Comparison of ENCODE assay signal across 21 mouse cellular contexts in genomic region chr17:84591431-84592150, GRCm38 (mm10). TPM values are rescaled to one million over a fixed set of nuclear protein-coding genes. Genes with fewer than 3 reads are reported as not detected.
A peak's percentile ranks its signal among the peaks of the same experiment; 100 is the strongest.
DNase-seq lines count a peak whose midpoint lies in the region; ATAC-seq and TF ChIP-seq lines count a peak whose summit lies in the region.
"Had no signal": no experiment of that assay in that cellular context is flagged by ENCODE, and none has a peak within 500 bp of the region (broad histone marks: within the 10 kb centered on the region; RNA-seq: fewer than 3 reads in every experiment).

No protein-coding gene starts in this region.

- no peak overlapping the region for H3K27ac ChIP-seq in heart, embryonic 10.5 days
- no peak overlapping the region for H3K27ac ChIP-seq in heart, embryonic 11.5 days (ENCODE audit: low read depth, low read length)
- peak overlapping the region; percentile 19; the same call in 1 of the 2 replicates for H3K27ac ChIP-seq in midbrain, embryonic 13.5 days
- no peak overlapping the region for H3K27ac ChIP-seq in midbrain, embryonic 11.5 days (ENCODE audit: low read depth, low read length)
- no peak overlapping the region for H3K27ac ChIP-seq in hindbrain, postnatal 0 days
- H3K27ac ChIP-seq in midbrain, postnatal 0 days (ENCODE audit: low read depth, low read length), result no peak overlapping the region
- H3K27ac ChIP-seq: embryonic facial prominence, embryonic 10.5 days; forebrain, embryonic 15.5 days; heart, adult 2 months; heart, embryonic 13.5 days had no signal

- intact Hi-C loops in left cerebral cortex, postnatal 4 days (cut with DNase I), result no loop called here

- peak; percentile 63 for DNase-seq in heart, embryonic 10.5 days (ENCODE audit: low spot score)
- DNase-seq in midbrain, embryonic 11.5 days (ENCODE audit: low spot score, missing footprints), result no peak
- DNase-seq in hindbrain, postnatal 0 days (ENCODE audit: low spot score), result peak; percentile 58
- DNase-seq in midbrain, postnatal 0 days (ENCODE audit: low spot score), result peak; percentile 44
- no peak for DNase-seq in left cerebral cortex, postnatal 4 days
- DNase-seq: adrenal gland, postnatal 25 days; cerebellum, adult 2 months; cerebellum, postnatal 10 days; gastrocnemius, postnatal 10 days; heart, adult 2 months; heart, postnatal 4 days had no signal

- TF ChIP-seq CTCF in hindbrain, postnatal 0 days (IDR thresholded peaks at IDR 0.05; ENCODE audit: low read depth), result no peak
- no peak for TF ChIP-seq CTCF in midbrain, postnatal 0 days (IDR thresholded peaks at IDR 0.05)

- no peak overlapping the region for H3K4me3 ChIP-seq in heart, embryonic 10.5 days
- H3K4me3 ChIP-seq in heart, embryonic 11.5 days (ENCODE audit: low read depth, low read length), result no peak overlapping the region
- no peak overlapping the region for H3K4me3 ChIP-seq in midbrain, embryonic 13.5 days (replicated peaks)
- H3K4me3 ChIP-seq in midbrain, embryonic 11.5 days (ENCODE audit: low read depth, low read length), result no peak overlapping the region
- no peak overlapping the region for H3K4me3 ChIP-seq in hindbrain, postnatal 0 days (ENCODE audit: low read length)
- H3K4me3 ChIP-seq in midbrain, postnatal 0 days (ENCODE audit: low read depth, low read length), result no peak overlapping the region
- H3K4me3 ChIP-seq: embryonic facial prominence, embryonic 10.5 days; forebrain, embryonic 15.5 days; heart, adult 2 months; heart, embryonic 13.5 days had no signal

- no peaks in the 10 kb centered on the region for H3K9me3 ChIP-seq in heart, embryonic 10.5 days
- no peaks in the 10 kb centered on the region for H3K9me3 ChIP-seq in heart, embryonic 11.5 days (replicated peaks; ENCODE audit: control insufficient read depth, low read length)
- no peaks in the 10 kb centered on the region for H3K9me3 ChIP-seq in midbrain, embryonic 13.5 days
- H3K9me3 ChIP-seq in midbrain, embryonic 11.5 days (ENCODE audit: control insufficient read depth, low read length), result no peaks in the 10 kb centered on the region
- H3K9me3 ChIP-seq in hindbrain, postnatal 0 days (ENCODE audit: low read length), result no peaks in the 10 kb centered on the region
- H3K9me3 ChIP-seq in midbrain, postnatal 0 days (ENCODE audit: low read length), result no peaks in the 10 kb centered on the region
- H3K9me3 ChIP-seq: embryonic facial prominence, embryonic 10.5 days; forebrain, embryonic 15.5 days; heart, embryonic 13.5 days had no signal

- H3K27me3 ChIP-seq in heart, embryonic 10.5 days (ENCODE audit: insufficient read depth, poor library complexity, severe bottlenecking), result no peaks in the 10 kb centered on the region
- no peaks in the 10 kb centered on the region for H3K27me3 ChIP-seq in heart, embryonic 11.5 days (ENCODE audit: control insufficient read depth, insufficient read depth, low read length)
- no peaks in the 10 kb centered on the region for H3K27me3 ChIP-seq in midbrain, embryonic 13.5 days
- H3K27me3 ChIP-seq in midbrain, embryonic 11.5 days (ENCODE audit: control insufficient read depth, insufficient read depth, low read length), result no peaks in the 10 kb centered on the region
- no peaks in the 10 kb centered on the region for H3K27me3 ChIP-seq in hindbrain, postnatal 0 days (ENCODE audit: insufficient read depth, low read length)
- no peaks in the 10 kb centered on the region for H3K27me3 ChIP-seq in midbrain, postnatal 0 days (ENCODE audit: insufficient read depth, low read length)
- H3K27me3 ChIP-seq: CH12.LX; forebrain, embryonic 15.5 days; heart, embryonic 13.5 days; Patski had no signal

- H3K4me2 ChIP-seq in heart, embryonic 11.5 days, result no peak overlapping the region
- H3K4me2 ChIP-seq in midbrain, embryonic 13.5 days (replicated peaks), result no peak overlapping the region
- H3K4me2 ChIP-seq in midbrain, embryonic 11.5 days, result no peak overlapping the region
- H3K4me2 ChIP-seq in hindbrain, postnatal 0 days (ENCODE audit: low read depth, low read length), result no peak overlapping the region
- H3K4me2 ChIP-seq in midbrain, postnatal 0 days (ENCODE audit: low read depth, low read length, poor library complexity, severe bottlenecking), result no peak overlapping the region
- H3K4me2 ChIP-seq: forebrain, embryonic 15.5 days; heart, embryonic 13.5 days had no signal

- H3K4me1 ChIP-seq in heart, embryonic 10.5 days, result 0 out of 2 replicates have a peak, but pooled peaks cover 3% of the 10 kb centered on the region
- H3K4me1 ChIP-seq in heart, embryonic 11.5 days (ENCODE audit: control insufficient read depth, insufficient read depth, low read length), result no peaks in the 10 kb centered on the region
- peaks cover 9% of the 10 kb centered on the region for H3K4me1 ChIP-seq in midbrain, embryonic 13.5 days (replicated peaks)
- no peaks in the 10 kb centered on the region for H3K4me1 ChIP-seq in midbrain, embryonic 11.5 days (ENCODE audit: control insufficient read depth, insufficient read depth, low read length)
- no peaks in the 10 kb centered on the region for H3K4me1 ChIP-seq in hindbrain, postnatal 0 days (ENCODE audit: insufficient read depth, low read length)
- no peaks in the 10 kb centered on the region for H3K4me1 ChIP-seq in midbrain, postnatal 0 days (ENCODE audit: insufficient read depth, low read length)
- H3K4me1 ChIP-seq: embryonic facial prominence, embryonic 10.5 days; forebrain, embryonic 15.5 days had no signal

- H3K36me3 ChIP-seq in heart, embryonic 10.5 days, result peaks cover 10% of the 10 kb centered on the region; the same call in 1 of the 2 replicates
- no peaks in the 10 kb centered on the region for H3K36me3 ChIP-seq in heart, embryonic 11.5 days (ENCODE audit: control insufficient read depth, insufficient read depth, low read length)
- peaks cover 4% of the 10 kb centered on the region; the same call in 1 of the 2 replicates for H3K36me3 ChIP-seq in midbrain, embryonic 13.5 days
- no peaks in the 10 kb centered on the region for H3K36me3 ChIP-seq in midbrain, embryonic 11.5 days (ENCODE audit: control insufficient read depth, insufficient read depth, low read length)
- 0 out of 2 replicates have a peak, but pooled peaks cover 5% of the 10 kb centered on the region for H3K36me3 ChIP-seq in hindbrain, postnatal 0 days (ENCODE audit: insufficient read depth, low read length)
- H3K36me3 ChIP-seq in midbrain, postnatal 0 days (ENCODE audit: insufficient read depth, low read length), result no peaks in the 10 kb centered on the region; the same call in 1 of the 2 replicates
- H3K36me3 ChIP-seq: forebrain, embryonic 15.5 days had no signal

- ATAC-seq in heart, embryonic 11.5 days (replicated peaks; ENCODE audit: insufficient number of reproducible peaks, low FRiP score, low TSS enrichment), result no peak
- ATAC-seq in midbrain, embryonic 13.5 days, result 0 out of 2 replicates have a peak, but pooled peaks have one; percentile 37
- no peak for ATAC-seq in midbrain, embryonic 11.5 days (ENCODE audit: low FRiP score)
- ATAC-seq in hindbrain, postnatal 0 days, result 0 out of 2 replicates have a peak, but pooled peaks have one; percentile 21
- no peak for ATAC-seq in midbrain, postnatal 0 days (ENCODE audit: low FRiP score)
- ATAC-seq: activated CD4-positive, CD25-positive, alpha-beta regulatory T cell, adult 4 months; forebrain, embryonic 15.5 days; inflammation-experienced regulatory T-cells, adult 6 months; intestine, postnatal 0 days; Patski had no signal

- 87% methylated on average over 16 of the region's 16 CpGs for WGBS in heart, embryonic 10.5 days
- 84% methylated on average over 16 of the region's 16 CpGs for WGBS in heart, embryonic 11.5 days (ENCODE audit: insufficient replicate concordance)
- 89% methylated on average over 16 of the region's 16 CpGs for WGBS in midbrain, embryonic 13.5 days
- 91% methylated on average over 16 of the region's 16 CpGs for WGBS in midbrain, embryonic 11.5 days
- WGBS in hindbrain, postnatal 0 days, result 69% methylated on average over 16 of the region's 16 CpGs
- 71% methylated on average over 16 of the region's 16 CpGs for WGBS in midbrain, postnatal 0 days

- H3K9ac ChIP-seq in heart, embryonic 11.5 days (ENCODE audit: low read depth, low read length), result no peak overlapping the region
- H3K9ac ChIP-seq in midbrain, embryonic 13.5 days (replicated peaks), result no peak overlapping the region
- no peak overlapping the region for H3K9ac ChIP-seq in midbrain, embryonic 11.5 days (ENCODE audit: low read length)
- no peak overlapping the region for H3K9ac ChIP-seq in hindbrain, postnatal 0 days (replicated peaks; ENCODE audit: low read length)
- no peak overlapping the region for H3K9ac ChIP-seq in midbrain, postnatal 0 days (replicated peaks; ENCODE audit: low read length, poor library complexity, severe bottlenecking)
- H3K9ac ChIP-seq: forebrain, embryonic 15.5 days; heart, embryonic 13.5 days had no signal

RNA-seq across cellular contexts. Expression of gene Dync2li1, which starts 34.7 kb away (rescaled TPM):
- 9.9 and 17.2 TPM in 2 replicates for polyA plus RNA-seq in heart, embryonic 10.5 days (2016; fragmentation: Nextera tagmentation; extraction: Ambion mirVana)
- 11.9 and 12.8 TPM in 2 replicates for polyA plus RNA-seq in heart, embryonic 11.5 days (2014; fragmentation: Nextera tagmentation; extraction: Ambion mirVana)
- polyA plus RNA-seq in midbrain, embryonic 13.5 days (2015; fragmentation: Nextera tagmentation; extraction: Ambion mirVana), result 33.3 and 35.9 TPM in 2 replicates
- 36.9 and 37.1 TPM in 2 replicates for polyA plus RNA-seq in midbrain, embryonic 11.5 days (2014; fragmentation: Nextera tagmentation; extraction: Ambion mirVana)
- 9.8 and 9.9 TPM in 2 replicates for total RNA-seq in hindbrain, postnatal 0 days (2014; rRNA removed)
- polyA plus RNA-seq in hindbrain, postnatal 0 days (2015; fragmentation: Nextera tagmentation; extraction: Ambion mirVana), result 33.2 and 36.2 TPM in 2 replicates
- total RNA-seq in midbrain, postnatal 0 days (2014; rRNA removed), result 18.3 and 19.6 TPM in 2 replicates
- 36.1 and 37.7 TPM in 2 replicates for polyA plus RNA-seq in midbrain, postnatal 0 days (2015; fragmentation: Nextera tagmentation; extraction: Ambion mirVana)
- total RNA-seq in left cerebral cortex, postnatal 4 days (2021), result 10 to 100 TPM; 20.1 to 22.8 TPM

Comparison
In these comparisons a context has a peak if more than half of its experiments do, and no peak if none do; other contexts are left out.
1. DNase-seq: peak in heart, embryonic 10.5 days (single experiment), hindbrain, postnatal 0 days (single experiment) and midbrain, postnatal 0 days (single experiment); none in midbrain, embryonic 11.5 days (single experiment) and left cerebral cortex, postnatal 4 days (single experiment).
2. ATAC-seq: peak in midbrain, embryonic 13.5 days (single experiment) and hindbrain, postnatal 0 days (single experiment); none in heart, embryonic 11.5 days (single experiment), midbrain, embryonic 11.5 days (single experiment) and midbrain, postnatal 0 days (single experiment).